Mouse (Mus musculus) small intestine, adult 2 months (tissue): ENCODE measurements around the gene Ranbp3. TPM values are rescaled to one million over a fixed set of nuclear protein-coding genes. Genes with fewer than 3 reads are reported as not detected.

Experiments used
- H3K27ac ChIP-seq: fragments of 200-500 bp; 2 replicates; pipeline ENCODE4 v1.5.1; 2012; ENCODE audit warnings: low read depth, low read length, control low read depth, inconsistent platforms; ENCODE audit not compliant: insufficient read depth
- H3K27me3 ChIP-seq: fragments of 200-500 bp; 2 replicates; pipeline ENCODE4 v1.6.1; 2012; ENCODE audit warnings: mild to moderate bottlenecking, moderate library complexity, low read length, inconsistent platforms; ENCODE audit not compliant: control insufficient read depth, insufficient read depth
- H3K36me3 ChIP-seq: fragments of 200-500 bp; 2 replicates; pipeline ENCODE4 v1.6.1; 2012; ENCODE audit warnings: mild to moderate bottlenecking, low read length, control low read depth, inconsistent platforms; ENCODE audit not compliant: control insufficient read depth, insufficient read depth
- H3K4me1 ChIP-seq: fragments of 200-500 bp; 2 replicates; pipeline ENCODE4 v1.6.1; 2012; ENCODE audit warnings: low read length, inconsistent platforms, mixed read lengths; ENCODE audit not compliant: control insufficient read depth, insufficient read depth, insufficient read length
- H3K4me3 ChIP-seq: fragments of 200-500 bp; 2 replicates; pipeline ENCODE4 v1.5.1; 2012; ENCODE audit warnings: low read depth, mild to moderate bottlenecking, control low read depth, inconsistent platforms, low read length, moderate library complexity
- CTCF ChIP-seq: fragments of 200-500 bp; IDR thresholded peaks from 2 replicates; pipeline ENCODE4 v1.5.1; 2012; ENCODE audit warnings: low read depth, mild to moderate bottlenecking, control low read depth, inconsistent platforms, low read length, moderate library complexity, mixed read lengths; ENCODE audit not compliant: insufficient replicate concordance, insufficient read length; ENCODE audit errors: extremely low read depth
- POLR2A ChIP-seq: fragments of 200-500 bp; IDR thresholded peaks from 2 replicates; pipeline ENCODE4 v1.6.1; 2012; ENCODE audit warnings: low read depth, mild to moderate bottlenecking, control low read depth, inconsistent platforms, low read length, moderate library complexity
- WGBS: fragments of 180-500 bp; shearing (Covaris S2); methylation state at CpG from one replicate; pipeline ENCODE4 v1.1.7; 2018; 5-methylcytosine and 5-hydroxymethylcytosine counted together
- polyA plus RNA-seq: library from polyadenylated mRNA; depleted of rRNA; stranded (reverse); fragments of >200 nt; gene quantifications from 2 replicates; pipeline ENCODE4 v1.2.3, GENCODE M21; 2012

Ranbp3 gene
- polyA plus RNA-seq, 1 experiment: 65.1 TPM

GRCm38 (mm10) chr17:56715914-56716654 is 43.0 kb downstream of the Ranbp3 start:
- Histone ChIP-seq H3K4me1 (peaks cover 4% of the 10 kb centered on the region), H3K27ac (peak overlapping the region; percentile 27; the same call in 1 of the 2 replicates), H3K36me3 (peaks cover 8% of the 10 kb centered on the region), H3K4me3 (peak overlapping the region; percentile 87), H3K27me3 (no peaks in the 10 kb centered on the region)
- TF ChIP-seq POLR2A: no peak; the same call in 1 of the 2 replicates
- no peak for TF ChIP-seq CTCF
- 21% methylated on average over 22 of the region's 22 CpGs for WGBS

- Histone ChIP-seq H3K4me1 (peaks cover 4% of the 10 kb centered on the region), H3K27ac (peak overlapping the region; percentile 67), H3K4me3 (peak overlapping the region; percentile 87), H3K36me3 (peaks cover 8% of the 10 kb centered on the region; the same call in 1 of the 2 replicates), H3K27me3 (no peaks in the 10 kb centered on the region)
- TF ChIP-seq POLR2A (peak; percentile 59; the same call in 1 of the 2 replicates), CTCF (no peak)
- under 1% methylated on average over 55 of the region's 55 CpGs for WGBS
Measured at GRCm38 (mm10) chr17:56716655-56717362, 43.7 kb downstream of the Ranbp3 start.

GRCm38 (mm10) chr17:56717363-56718058 is 44.4 kb downstream of the Ranbp3 start, which contains the start of the genes Ndufa11 and Vmac:
Ndufa11 (plus strand) TSS chr17:56717767.
Vmac (minus strand) TSS chr17:56718022.
- Histone ChIP-seq H3K27me3 (no peaks in the 10 kb centered on the region), H3K27ac (peak within 1 kb of the TSS; percentile 67), H3K4me3 (peak within 1 kb of the TSS; percentile 87), H3K36me3 (peaks cover 11% of the 10 kb centered on the region), H3K4me1 (peaks cover 4% of the 10 kb centered on the region)
- TF ChIP-seq CTCF (no peak), POLR2A (peak; percentile 63; the same call in 1 of the 2 replicates)
- WGBS: under 1% methylated on average over 59 of the region's 59 CpGs

- peaks cover 4% of the 10 kb centered on the region for H3K4me1 ChIP-seq
- TF ChIP-seq CTCF (no peak), POLR2A (no peak)
- WGBS: 61% methylated on average over 5 of the region's 5 CpGs
- peaks cover 19% of the 10 kb centered on the region for H3K36me3 ChIP-seq
- H3K27ac ChIP-seq: no peak overlapping the region
- no peaks in the 10 kb centered on the region for H3K27me3 ChIP-seq
- no peak overlapping the region for H3K4me3 ChIP-seq
Measured at GRCm38 (mm10) chr17:56722441-56722840, 49.3 kb downstream of the Ranbp3 start.

- Histone ChIP-seq H3K4me1 (peaks cover 12% of the 10 kb centered on the region), H3K27me3 (no peaks in the 10 kb centered on the region), H3K36me3 (peaks cover 19% of the 10 kb centered on the region), H3K4me3 (no peak overlapping the region), H3K27ac (no peak overlapping the region)
- 78% methylated on average over 11 of the region's 11 CpGs for WGBS
- peak; percentile 31; the same call in 1 of the 2 replicates for TF ChIP-seq CTCF
- TF ChIP-seq POLR2A: no peak
Measured at GRCm38 (mm10) chr17:56723419-56724161, 50.5 kb downstream of the Ranbp3 start.

- TF ChIP-seq CTCF (no peak), POLR2A (no peak; the same call in 1 of the 2 replicates)
- no peaks in the 10 kb centered on the region for H3K27me3 ChIP-seq
- H3K27ac ChIP-seq: no peak overlapping the region
- H3K4me3 ChIP-seq: no peak overlapping the region
- peaks cover 8% of the 10 kb centered on the region for H3K4me1 ChIP-seq
- peaks cover 10% of the 10 kb centered on the region for H3K36me3 ChIP-seq
- 26% methylated on average over 7 of the region's 7 CpGs for WGBS
Measured at GRCm38 (mm10) chr17:56727029-56727649, 54.0 kb downstream of the Ranbp3 start.
